Mouse (Mus musculus) myocyte (in vitro differentiated cells): ENCODE data around the gene Zer1. TPM values are rescaled to one million over a fixed set of nuclear protein-coding genes. Genes with fewer than 3 reads are reported as not detected.
"Not testable (repeated sequence)": the region's sequence is repeated elsewhere in the genome, so short reads cannot be mapped to it uniquely, and the experiment has no call there.

Experiments used
- H3K27me3 ChIP-seq: one replicate; pipeline ENCODE4 v1.6.1; 2011; ENCODE audit not compliant: control insufficient read depth, insufficient read depth, insufficient read length
- H3K36me3 ChIP-seq: one replicate; pipeline ENCODE4 v1.6.1; 2011; ENCODE audit not compliant: control insufficient read depth, insufficient read depth
- H3K4me2 ChIP-seq: one replicate; pipeline ENCODE4 v1.6.1; 2011; ENCODE audit warnings: low read depth, control low read depth
- H3K4me3 ChIP-seq: one replicate; pipeline ENCODE4 v1.5.1; 2011; ENCODE audit warnings: mild to moderate bottlenecking, control low read depth, moderate library complexity
- H3K79me2 ChIP-seq: one replicate; pipeline ENCODE4 v1.6.1; 2011; ENCODE audit not compliant: control insufficient read depth, insufficient read depth
- H3ac ChIP-seq: one replicate; pipeline ENCODE4 v1.6.1; 2011; ENCODE audit not compliant: control insufficient read depth, insufficient read length
- CEBPB ChIP-seq: IDR thresholded peaks from 2 replicates; pipeline ENCODE4 v1.6.1; 2011; ENCODE audit warnings: mild to moderate bottlenecking, moderate library complexity; ENCODE audit not compliant: poor library complexity, insufficient read depth, severe bottlenecking
- E2F4 ChIP-seq: IDR thresholded peaks from one replicate; pipeline ENCODE4 v1.6.1; 2011; ENCODE audit warnings: mild to moderate bottlenecking, control low read depth, moderate library complexity; ENCODE audit not compliant: insufficient read depth
- MAX ChIP-seq: IDR thresholded peaks from one replicate; pipeline ENCODE4 v1.6.1; 2011; ENCODE audit warnings: low read depth, mild to moderate bottlenecking, control low read depth
- MYOD1 ChIP-seq, 3 experiments: IDR thresholded peaks; one replicate each; pipeline ENCODE4 v1.6.1; 2011; ENCODE audit warnings: control low read depth in 2 of 3, low read depth in 2 of 3, mild to moderate bottlenecking in 2 of 3, moderate library complexity in 1 of 3; ENCODE audit not compliant: insufficient read length in 2 of 3, control insufficient read depth in 1 of 3
- MYOG ChIP-seq, 3 experiments: IDR thresholded peaks; one replicate each; pipeline ENCODE4 v1.6.1; 2011; ENCODE audit warnings: control low read depth in 2 of 3, low read depth in 2 of 3, mild to moderate bottlenecking in 2 of 3; ENCODE audit not compliant: insufficient read length in 2 of 3, control insufficient read depth in 1 of 3, insufficient read depth in 1 of 3
- POLR2A ChIP-seq: IDR thresholded peaks from one replicate; pipeline ENCODE4 v1.6.1; 2011; ENCODE audit warnings: low read depth, mild to moderate bottlenecking, control low read depth, moderate library complexity; ENCODE audit not compliant: insufficient read length
- POLR2AphosphoS2 ChIP-seq: IDR thresholded peaks from one replicate; pipeline ENCODE4 v1.6.1; 2011; ENCODE audit warnings: low read depth, control low read depth; ENCODE audit not compliant: insufficient read length
- REST ChIP-seq: IDR thresholded peaks from one replicate; pipeline ENCODE4 v1.6.1; 2011; ENCODE audit warnings: mild to moderate bottlenecking, control low read depth, moderate library complexity; ENCODE audit not compliant: insufficient read depth, insufficient read length
- SRF ChIP-seq: IDR thresholded peaks from one replicate; pipeline ENCODE4 v1.6.1; 2011; ENCODE audit warnings: low read depth; ENCODE audit not compliant: control insufficient read depth, insufficient read length
- TCF12 ChIP-seq: IDR thresholded peaks from one replicate; pipeline ENCODE4 v1.6.1; 2011; ENCODE audit warnings: mild to moderate bottlenecking, control low read depth; ENCODE audit not compliant: poor library complexity, insufficient read depth, severe bottlenecking
- TCF3 ChIP-seq: IDR thresholded peaks from one replicate; pipeline ENCODE4 v1.6.1; 2011; ENCODE audit warnings: low read depth, control low read depth; ENCODE audit not compliant: insufficient read length
- USF1 ChIP-seq: IDR thresholded peaks from one replicate; pipeline ENCODE4 v1.6.1; 2011; ENCODE audit warnings: low read depth, mild to moderate bottlenecking, control low read depth, moderate library complexity
- polyA plus RNA-seq: library from polyadenylated mRNA; unstranded; fragments of >200 nt; fragmentation: generic; extraction: Trizol; gene quantifications from one replicate; pipeline ENCODE4 v1.2.1, GENCODE M21; 2012; ENCODE audit warnings: missing spikeins

Zer1 gene
- polyA plus RNA-seq, 1 experiment, result 13.1 TPM

DNA sequence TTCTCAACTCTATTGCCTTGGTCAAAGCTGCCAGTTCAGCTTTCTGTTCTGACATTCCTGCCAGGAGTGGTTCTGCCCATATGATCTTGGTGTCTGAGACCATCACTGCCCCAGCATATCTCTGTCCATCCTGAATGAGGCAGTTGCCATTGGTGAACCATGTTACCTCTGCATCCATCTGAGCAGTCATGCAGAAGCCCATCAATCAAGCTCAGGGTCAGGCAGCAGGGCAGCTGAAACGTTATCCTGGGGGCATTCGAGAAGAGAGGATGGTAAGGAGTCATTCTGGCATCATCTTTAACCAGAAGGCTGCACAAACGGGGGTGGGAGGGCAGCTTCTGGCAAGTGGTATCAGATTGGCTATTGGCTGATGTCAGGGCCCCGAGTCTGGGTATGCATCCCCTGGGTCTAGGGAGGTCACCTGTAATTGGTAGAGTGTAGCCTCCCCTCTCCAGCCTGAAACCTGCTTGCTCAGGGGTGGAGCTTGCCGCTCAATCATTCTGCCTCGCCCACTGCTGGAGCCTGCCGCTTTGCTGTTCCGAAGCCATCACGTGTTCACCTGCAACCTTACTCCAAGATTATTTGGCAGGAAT is 40.1 kb upstream of the Zer1 start:
- no peaks in the 10 kb centered on the region for H3K36me3 ChIP-seq
- H3K4me2 ChIP-seq, result no peak overlapping the region
- no peak overlapping the region for H3ac ChIP-seq
- no peaks in the 10 kb centered on the region for H3K27me3 ChIP-seq
- H3K79me2 ChIP-seq, result no peaks in the 10 kb centered on the region
- no peak overlapping the region for H3K4me3 ChIP-seq
- TF ChIP-seq TCF12 (no peak), MYOD1 (IDR thresholded peaks at IDR 0.05; ENCODE audit: control insufficient read depth in 1 of 3, insufficient read length in 2 of 3, low read depth in 2 of 3) (no peak)

- TF ChIP-seq USF1, result no peak
- TF ChIP-seq SRF, result no peak
- no peak for TF ChIP-seq MAX
- TF ChIP-seq MYOG (IDR thresholded peaks at IDR 0.05; ENCODE audit: control insufficient read depth in 1 of 3, insufficient read depth in 1 of 3, insufficient read length in 2 of 3, low read depth in 2 of 3), result no peak
- TF ChIP-seq REST, result no peak
- TF ChIP-seq POLR2A, result no peak
Observed at GRCm38 (mm10) chr2:30161809-30162208, 37.4 kb upstream of the Zer1 start.

DNA sequence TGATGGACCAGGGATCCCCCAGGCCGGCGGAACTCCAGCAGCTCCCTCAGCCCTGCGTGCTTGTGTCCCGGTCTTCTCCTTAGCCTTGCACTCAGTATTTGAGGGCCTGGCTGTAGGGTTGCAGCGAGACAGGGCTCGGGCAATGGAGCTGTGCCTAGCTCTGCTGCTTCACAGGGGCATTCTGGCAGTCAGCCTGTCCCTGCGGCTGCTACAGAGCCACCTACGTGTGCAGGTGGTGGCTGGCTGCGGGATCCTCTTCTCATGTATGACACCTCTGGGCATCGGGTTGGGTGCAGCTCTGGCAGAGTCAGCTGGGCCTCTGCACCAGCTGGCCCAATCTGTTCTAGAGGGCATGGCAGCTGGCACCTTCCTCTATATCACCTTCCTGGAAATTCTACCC is 35.5 kb upstream of the Zer1 start:
- H3K79me2 ChIP-seq, H3K4me3 ChIP-seq, H3K4me2 ChIP-seq, H3K27me3 ChIP-seq, H3ac ChIP-seq, H3K36me3 ChIP-seq: not testable (repeated sequence)

More at GRCm38 (mm10) chr2:30161809-30162208, 37.4 kb upstream of the Zer1 start:
- Histone ChIP-seq H3K79me2 (no peaks in the 10 kb centered on the region), H3ac (no peak overlapping the region), H3K27me3 (no peaks in the 10 kb centered on the region), H3K4me3 (no peak overlapping the region), H3K36me3 (no peaks in the 10 kb centered on the region), H3K4me2 (no peak overlapping the region)

DNA sequence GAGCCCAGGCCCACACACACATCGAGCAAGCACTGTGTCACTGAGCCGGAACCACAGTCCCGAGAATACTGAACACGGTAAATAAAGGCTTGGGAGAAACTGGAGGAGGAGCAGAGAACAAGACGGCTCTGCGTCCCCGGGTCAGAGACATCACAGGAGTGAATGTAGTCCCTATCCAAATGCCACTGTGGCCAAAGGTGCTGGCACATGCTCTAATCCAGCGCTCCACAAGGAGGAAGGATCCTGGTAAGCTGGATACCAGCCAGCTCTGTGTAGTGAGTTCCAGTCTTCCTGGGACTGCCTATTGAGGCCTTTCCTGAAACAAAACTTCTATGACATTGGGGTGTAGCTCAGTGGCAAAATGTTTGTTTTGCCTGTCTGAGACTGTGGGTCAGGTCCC is 28.2 kb upstream of the Zer1 start:
- H3K4me3 ChIP-seq, result no peak overlapping the region
- H3K36me3 ChIP-seq, result no peaks in the 10 kb centered on the region
- TF ChIP-seq MAX (no peak), USF1 (no peak), SRF (no peak), REST (no peak), TCF3 (no peak), MYOG (IDR thresholded peaks at IDR 0.05; ENCODE audit: control insufficient read depth in 1 of 3, insufficient read depth in 1 of 3, insufficient read length in 2 of 3, low read depth in 2 of 3) (no peak)
- H3ac ChIP-seq, result no peak overlapping the region
- no peak overlapping the region for H3K4me2 ChIP-seq
- no peaks in the 10 kb centered on the region for H3K27me3 ChIP-seq
- H3K79me2 ChIP-seq, result no peaks in the 10 kb centered on the region

- Histone ChIP-seq H3K79me2 (no peaks in the 10 kb centered on the region), H3K4me2 (no peak overlapping the region), H3K4me3 (no peak overlapping the region), H3K27me3 (no peaks in the 10 kb centered on the region), H3ac (no peak overlapping the region), H3K36me3 (no peaks in the 10 kb centered on the region)
- TF ChIP-seq TCF12 (no peak), MYOD1 (IDR thresholded peaks at IDR 0.05; ENCODE audit: control insufficient read depth in 1 of 3, insufficient read length in 2 of 3, low read depth in 2 of 3) (no peak), MAX (no peak), POLR2AphosphoS2 (no peak), SRF (no peak)
Observed at GRCm38 (mm10) chr2:30151840-30152239, 27.5 kb upstream of the Zer1 start.

- Histone ChIP-seq H3K4me3 (no peak overlapping the region), H3K79me2 (no peaks in the 10 kb centered on the region), H3K36me3 (peaks cover 5% of the 10 kb centered on the region), H3K27me3 (no peaks in the 10 kb centered on the region), H3K4me2 (no peak overlapping the region), H3ac (no peak overlapping the region)
- TF ChIP-seq REST, result no peak
- no peak for TF ChIP-seq MAX
- no peak for TF ChIP-seq USF1
- TF ChIP-seq MYOD1 (IDR thresholded peaks at IDR 0.05; ENCODE audit: control insufficient read depth in 1 of 3, insufficient read length in 2 of 3, low read depth in 2 of 3), result no peak
- no peak for TF ChIP-seq MYOG (IDR thresholded peaks at IDR 0.05; ENCODE audit: control insufficient read depth in 1 of 3, insufficient read depth in 1 of 3, insufficient read length in 2 of 3, low read depth in 2 of 3)
- TF ChIP-seq POLR2A, result no peak
- TF ChIP-seq POLR2AphosphoS2, result no peak
- no peak for TF ChIP-seq E2F4
- no peak for TF ChIP-seq CEBPB
- no peak for TF ChIP-seq TCF12
- TF ChIP-seq TCF3, result no peak
- TF ChIP-seq SRF, result no peak
Observed at GRCm38 (mm10) chr2:30147466-30147865, 23.1 kb upstream of the Zer1 start.
